Mouse (Mus musculus) embryonic facial prominence, embryonic 12.5 days (tissue): ENCODE measurements around the gene Calcb. TPM values are rescaled to one million over a fixed set of nuclear protein-coding genes. Genes with fewer than 3 reads are reported as not detected.
"Not testable (repeated sequence)": the region's sequence is repeated elsewhere in the genome, so short reads cannot be mapped to it uniquely, and the experiment has no call there.

Experiments
- ATAC-seq: fragments of 200-750 bp; cut with Nextera tagmentation; 2 replicates; pipeline ENCODE4 v1.8.0; 2017; ENCODE audit not compliant: insufficient number of reproducible peaks, insufficient read depth, low FRiP score, low TSS enrichment
- H3K27ac ChIP-seq: fragments of 300-500 bp; sonication (generic); 2 replicates; pipeline ENCODE4 v1.5.1; 2016; ENCODE audit warnings: mild to moderate bottlenecking
- H3K27me3 ChIP-seq: fragments of 300-500 bp; sonication (generic); 2 replicates; pipeline ENCODE4 v1.6.1; 2016; ENCODE audit warnings: mild to moderate bottlenecking, moderate library complexity
- H3K36me3 ChIP-seq: fragments of 300-500 bp; sonication (generic); 2 replicates; pipeline ENCODE4 v1.6.1; 2016; ENCODE audit warnings: mild to moderate bottlenecking
- H3K4me1 ChIP-seq: fragments of 300-500 bp; sonication (generic); 2 replicates; pipeline ENCODE4 v1.6.1; 2016
- H3K4me2 ChIP-seq: fragments of 300-500 bp; sonication (generic); replicated peaks from 2 replicates; pipeline ENCODE4 v1.6.1; 2016; ENCODE audit warnings: mild to moderate bottlenecking, moderate library complexity
- H3K4me3 ChIP-seq: fragments of 300-500 bp; sonication (generic); 2 replicates; pipeline ENCODE4 v1.5.1; 2016; ENCODE audit warnings: mild to moderate bottlenecking
- H3K9ac ChIP-seq: fragments of 300-500 bp; sonication (generic); 2 replicates; pipeline ENCODE4 v1.6.1; 2016; ENCODE audit warnings: mild to moderate bottlenecking, moderate library complexity
- H3K9me3 ChIP-seq: fragments of 300-500 bp; sonication (generic); 2 replicates; pipeline ENCODE4 v1.6.1; 2016; ENCODE audit warnings: mild to moderate bottlenecking, moderate library complexity
- WGBS: fragments of 180-500 bp; shearing (Covaris S2); methylation state at CpG from one replicate; pipeline ENCODE4 v1.1.7; 2016; 5-methylcytosine and 5-hydroxymethylcytosine counted together
- polyA plus RNA-seq: library from polyadenylated mRNA; unstranded; fragments of >200 nt; fragmentation: Nextera tagmentation; extraction: Ambion mirVana; gene quantifications from 2 replicates; pipeline ENCODE4 v1.2.1, GENCODE M21; 2016

The Calcb gene
- polyA plus RNA-seq, 1 experiment from 2014 or later = 0.28 TPM

DNA sequence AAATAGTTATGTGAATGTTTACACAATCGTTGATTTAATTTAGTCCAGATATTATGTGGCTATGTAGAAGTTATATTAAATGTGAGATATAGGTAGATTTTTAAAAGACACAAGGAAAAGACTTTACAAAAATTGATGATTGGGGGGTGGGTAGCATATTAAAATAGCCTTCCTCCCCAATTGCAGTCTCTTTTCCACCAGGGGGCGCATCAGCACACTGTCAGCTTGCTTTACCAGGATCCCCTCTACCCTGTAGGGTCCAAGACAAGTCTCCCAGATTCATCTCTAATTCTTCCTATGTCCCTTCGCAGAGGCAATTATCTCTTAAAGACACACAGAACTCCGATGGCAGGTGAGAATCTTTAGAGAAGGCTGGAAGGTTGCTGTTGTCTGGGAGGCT lies 13.3 kb downstream of the Calcb start:
- H3K9ac ChIP-seq = not testable (repeated sequence)

DNA sequence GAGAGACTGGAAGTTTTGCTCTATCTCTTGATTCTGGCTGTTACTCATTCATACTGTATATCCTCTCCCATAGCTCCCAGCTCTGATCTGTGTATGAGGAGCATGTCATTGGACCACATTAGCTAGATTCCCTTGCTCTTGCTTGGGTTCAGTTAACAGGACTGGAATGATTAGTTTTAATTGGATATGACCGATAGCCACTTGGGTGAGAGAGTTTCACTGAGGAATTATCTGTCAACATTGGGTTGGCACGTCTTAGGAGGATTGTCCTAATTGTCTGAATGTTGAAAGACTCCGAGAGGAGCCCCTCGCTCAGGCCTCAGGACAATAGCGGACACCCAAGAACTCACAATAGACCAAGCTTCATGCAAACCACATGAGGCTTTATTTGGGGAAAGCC lies 17.8 kb downstream of the Calcb start:
- no peak overlapping the region for H3K4me3 ChIP-seq
- H3K27ac ChIP-seq = no peak overlapping the region
- no peaks in the 10 kb centered on the region for H3K9me3 ChIP-seq
- 82% methylated on average over 5 of the region's 5 CpGs for WGBS
- no peaks in the 10 kb centered on the region for H3K4me1 ChIP-seq
- no peak overlapping the region for H3K4me2 ChIP-seq
- H3K9ac ChIP-seq = no peak overlapping the region
- no peak for ATAC-seq
- no peaks in the 10 kb centered on the region for H3K27me3 ChIP-seq
- H3K36me3 ChIP-seq = no peaks in the 10 kb centered on the region

More for the DNA sequence above, 13.3 kb downstream of the Calcb start:
- not testable (repeated sequence) for H3K27me3 ChIP-seq, H3K9me3 ChIP-seq, H3K36me3 ChIP-seq, H3K4me1 ChIP-seq, ATAC-seq, H3K4me2 ChIP-seq, H3K27ac ChIP-seq, H3K4me3 ChIP-seq
- 41% methylated on average over 4 of the region's 4 CpGs for WGBS

GRCm38 (mm10) chr7:114738166-114738565 lies 19.7 kb downstream of the Calcb start:
- H3K36me3 ChIP-seq = no peaks in the 10 kb centered on the region
- no peak overlapping the region for H3K9ac ChIP-seq
- H3K4me1 ChIP-seq = no peaks in the 10 kb centered on the region
- H3K27me3 ChIP-seq = no peaks in the 10 kb centered on the region
- no peak overlapping the region for H3K4me3 ChIP-seq
- no peak for ATAC-seq
- H3K27ac ChIP-seq = no peak overlapping the region
- H3K4me2 ChIP-seq = no peak overlapping the region
- no peaks in the 10 kb centered on the region for H3K9me3 ChIP-seq

DNA sequence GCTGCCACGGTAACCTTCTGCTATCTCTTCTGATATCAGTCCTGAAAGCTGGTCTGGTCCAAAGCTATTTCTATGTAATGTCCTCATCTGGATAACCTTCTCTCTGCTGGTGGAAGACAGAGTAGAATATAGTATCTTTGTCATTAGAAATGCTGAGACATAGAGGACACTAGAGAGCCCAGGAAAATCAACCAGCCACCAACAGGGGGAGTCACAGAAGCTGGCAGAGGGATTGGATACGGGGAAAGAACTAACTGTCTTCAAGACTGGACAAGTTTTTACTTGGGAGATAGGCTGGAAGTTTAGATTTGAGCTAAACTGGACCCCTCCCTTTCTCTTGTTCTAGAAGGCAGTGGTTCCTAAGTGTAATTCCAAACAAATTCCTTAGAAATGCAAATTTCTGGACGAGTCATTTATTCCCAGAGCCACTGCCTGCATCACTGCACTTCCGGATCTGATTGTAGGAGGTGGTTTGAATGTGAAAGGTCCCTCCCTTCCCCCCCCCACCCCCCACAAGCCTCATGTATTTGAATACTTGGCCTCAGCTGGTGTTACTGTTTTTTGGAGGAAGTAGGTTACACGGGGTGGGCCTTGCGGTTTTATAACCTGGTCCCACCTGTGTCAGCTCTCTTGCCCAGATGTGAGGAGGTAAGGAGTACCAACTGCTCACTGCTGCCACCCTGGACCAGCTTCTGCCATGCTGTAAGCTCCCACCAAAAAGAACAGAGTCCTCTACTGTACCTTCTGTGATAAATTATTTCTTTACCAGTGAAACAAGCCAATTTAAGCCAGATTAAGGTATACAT lies 22.1 kb downstream of the Calcb start:
- Histone ChIP-seq H3K4me2 (no peak overlapping the region), H3K4me1 (peaks cover 10% of the 10 kb centered on the region; the same call in 1 of the 2 replicates), H3K9ac (no peak overlapping the region), H3K36me3 (no peaks in the 10 kb centered on the region), H3K9me3 (no peaks in the 10 kb centered on the region), H3K27ac (no peak overlapping the region), H3K27me3 (no peaks in the 10 kb centered on the region), H3K4me3 (no peak overlapping the region)
- 56% methylated on average over 6 of the region's 6 CpGs for WGBS
- no peak for ATAC-seq

- ATAC-seq = no peak
- Histone ChIP-seq H3K4me1 (peaks cover 15% of the 10 kb centered on the region; the same call in 1 of the 2 replicates), H3K9ac (no peak within 1 kb of the TSS), H3K27me3 (peaks cover 4% of the 10 kb centered on the region; the same call in 1 of the 2 replicates), H3K27ac (no peak within 1 kb of the TSS), H3K9me3 (no peaks in the 10 kb centered on the region), H3K4me3 (no peak within 1 kb of the TSS), H3K36me3 (no peaks in the 10 kb centered on the region), H3K4me2 (no peak within 1 kb of the TSS)
- 68% methylated on average over 5 of the region's 5 CpGs for whole genome bisulfite sequencing
Measured at GRCm38 (mm10) chr7:114743022-114743780, 24.8 kb downstream of the Calcb start, which contains the start of gene Insc. Gene Insc, plus strand, starts transcription at chr7:114743694.

GRCm38 (mm10) chr7:114744639-114745245 lies 26.3 kb downstream of the Calcb start:
- no peak overlapping the region for H3K27ac ChIP-seq
- H3K27me3 ChIP-seq = peaks cover 4% of the 10 kb centered on the region; the same call in 1 of the 2 replicates
- no peak overlapping the region for H3K4me3 ChIP-seq
- WGBS = 45% methylated on average over 3 of the region's 3 CpGs
- peaks cover 15% of the 10 kb centered on the region; the same call in 1 of the 2 replicates for H3K4me1 ChIP-seq
- no peaks in the 10 kb centered on the region for H3K9me3 ChIP-seq
- no peak for ATAC-seq
- peak overlapping the region; percentile 91; the same call in 1 of the 2 replicates for H3K4me2 ChIP-seq
- no peak overlapping the region for H3K9ac ChIP-seq
- no peaks in the 10 kb centered on the region for H3K36me3 ChIP-seq

GRCm38 (mm10) chr7:114745481-114746271 lies 27.2 kb downstream of the Calcb start:
- Histone ChIP-seq H3K9ac (peak overlapping the region; percentile 46), H3K36me3 (no peaks in the 10 kb centered on the region), H3K27ac (no peak overlapping the region), H3K27me3 (peaks cover 4% of the 10 kb centered on the region; the same call in 1 of the 2 replicates), H3K4me2 (peak overlapping the region; percentile 91), H3K4me3 (peak overlapping the region; percentile 40), H3K4me1 (peaks cover 15% of the 10 kb centered on the region; the same call in 1 of the 2 replicates), H3K9me3 (no peaks in the 10 kb centered on the region)
- WGBS = 5% methylated on average over 34 of the region's 34 CpGs
- 0 out of 2 replicates have a peak, but pooled peaks have one; percentile 36 for ATAC-seq

GRCm38 (mm10) chr7:114747596-114747995 lies 29.2 kb downstream of the Calcb start:
- 35% methylated on average over 3 of the region's 3 CpGs for WGBS
- no peak overlapping the region for H3K4me2 ChIP-seq
- no peaks in the 10 kb centered on the region for H3K36me3 ChIP-seq
- H3K27me3 ChIP-seq = peaks cover 4% of the 10 kb centered on the region; the same call in 1 of the 2 replicates
- no peak overlapping the region for H3K4me3 ChIP-seq
- H3K9me3 ChIP-seq = no peaks in the 10 kb centered on the region
- no peak overlapping the region for H3K27ac ChIP-seq
- peaks cover 15% of the 10 kb centered on the region; the same call in 1 of the 2 replicates for H3K4me1 ChIP-seq
- H3K9ac ChIP-seq = no peak overlapping the region
- no peak for ATAC-seq

DNA sequence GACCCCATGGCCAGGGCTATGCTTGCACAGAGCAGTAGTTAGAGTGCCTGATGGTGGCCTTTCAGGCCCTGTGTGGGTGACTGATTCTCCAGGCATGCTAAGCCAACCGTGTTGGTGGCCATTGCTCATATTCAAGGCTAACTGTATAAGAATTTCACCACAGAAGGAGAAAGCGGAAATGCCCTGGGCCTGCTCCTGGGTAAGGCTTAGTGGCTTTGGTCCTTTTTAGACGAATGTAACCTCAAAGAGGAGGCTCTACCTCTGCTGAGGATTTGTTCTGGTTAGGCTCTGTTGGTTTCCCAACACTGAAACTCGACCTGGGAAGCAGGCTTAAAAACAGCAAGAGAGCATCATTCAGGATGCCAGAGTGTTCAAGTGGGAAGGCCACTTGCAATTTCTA lies 29.8 kb downstream of the Calcb start:
- ATAC-seq = no peak

GRCm38 (mm10) chr7:114753471-114753870 lies 35.0 kb downstream of the Calcb start:
- no peaks in the 10 kb centered on the region for H3K9me3 ChIP-seq
- WGBS = 79% methylated on average over 2 of the region's 2 CpGs
- no peaks in the 10 kb centered on the region for H3K27me3 ChIP-seq
- no peak overlapping the region for H3K27ac ChIP-seq
- no peak for ATAC-seq
- H3K4me3 ChIP-seq = no peak overlapping the region
- H3K36me3 ChIP-seq = no peaks in the 10 kb centered on the region
- no peak overlapping the region for H3K9ac ChIP-seq
- H3K4me1 ChIP-seq = no peaks in the 10 kb centered on the region
- H3K4me2 ChIP-seq = no peak overlapping the region

More for the DNA sequence above, 29.8 kb downstream of the Calcb start:
- no peak overlapping the region for H3K4me2 ChIP-seq
- no peak overlapping the region for H3K27ac ChIP-seq
- no peak overlapping the region for H3K9ac ChIP-seq
- no peaks in the 10 kb centered on the region for H3K36me3 ChIP-seq
- no peaks in the 10 kb centered on the region for H3K9me3 ChIP-seq
- H3K4me1 ChIP-seq = peaks cover 15% of the 10 kb centered on the region; the same call in 1 of the 2 replicates
- peaks cover 4% of the 10 kb centered on the region; the same call in 1 of the 2 replicates for H3K27me3 ChIP-seq
- H3K4me3 ChIP-seq = no peak overlapping the region
- 56% methylated on average over 4 of the region's 4 CpGs for WGBS

GRCm38 (mm10) chr7:114754196-114754595 lies 35.8 kb downstream of the Calcb start:
- H3K4me2 ChIP-seq = no peak overlapping the region
- H3K36me3 ChIP-seq = no peaks in the 10 kb centered on the region
- 53% methylated on average over 1 of the region's 1 CpGs for WGBS
- no peak overlapping the region for H3K4me3 ChIP-seq
- H3K27ac ChIP-seq = no peak overlapping the region
- no peaks in the 10 kb centered on the region for H3K4me1 ChIP-seq
- H3K9ac ChIP-seq = no peak overlapping the region
- H3K27me3 ChIP-seq = no peaks in the 10 kb centered on the region
- no peaks in the 10 kb centered on the region for H3K9me3 ChIP-seq
- ATAC-seq = no peak
